Mouse (Mus musculus) liver, embryonic 13.5 days (tissue): ENCODE results near the gene Magi2. TPM values are rescaled to one million over a fixed set of nuclear protein-coding genes. Genes with fewer than 3 reads are reported as not detected.
A peak's percentile ranks its signal among the peaks of the same experiment; 100 is the strongest.

ENCODE experiments used
- ATAC-seq: fragments of 200-750 bp; cut with Nextera tagmentation; 2 replicates; pipeline ENCODE4 v1.8.0; 2017; ENCODE audit warnings: low read depth, mild to moderate bottlenecking, moderate number of reproducible peaks, moderate library complexity
- DNase-seq: peaks from one replicate; pipeline ENCODE4 v3.0.0; 2022
- H3K27ac ChIP-seq: fragments of 300-500 bp; sonication (generic); 2 replicates; pipeline ENCODE4 v1.5.1; 2015; ENCODE audit warnings: moderate library complexity, mild to moderate bottlenecking, inconsistent platforms
- H3K27me3 ChIP-seq: fragments of 300-500 bp; sonication (generic); 2 replicates; pipeline ENCODE4 v1.6.1; 2015; ENCODE audit warnings: mild to moderate bottlenecking, inconsistent platforms
- H3K36me3 ChIP-seq: fragments of 300-500 bp; sonication (generic); 2 replicates; pipeline ENCODE4 v1.6.1; 2015; ENCODE audit warnings: mild to moderate bottlenecking, inconsistent platforms
- H3K4me1 ChIP-seq: fragments of 300-500 bp; sonication (generic); replicated peaks from 2 replicates; pipeline ENCODE4 v1.6.1; 2015; ENCODE audit warnings: inconsistent platforms
- H3K4me2 ChIP-seq: fragments of 300-500 bp; sonication (generic); 2 replicates; pipeline ENCODE4 v1.6.1; 2015; ENCODE audit warnings: inconsistent platforms, mild to moderate bottlenecking, moderate library complexity
- H3K4me3 ChIP-seq: fragments of 300-500 bp; sonication (generic); replicated peaks from 2 replicates; pipeline ENCODE4 v1.5.1; 2015; ENCODE audit warnings: mild to moderate bottlenecking, inconsistent platforms
- H3K9ac ChIP-seq: fragments of 300-500 bp; sonication (generic); 2 replicates; pipeline ENCODE4 v1.6.1; 2015; ENCODE audit warnings: mild to moderate bottlenecking, inconsistent platforms
- H3K9me3 ChIP-seq: fragments of 300-500 bp; sonication (generic); replicated peaks from 2 replicates; pipeline ENCODE4 v1.6.1; 2016; ENCODE audit warnings: inconsistent platforms
- WGBS: fragments of 180-500 bp; shearing (Covaris S2); methylation state at CpG from one replicate; pipeline ENCODE4 v1.1.7; 2015; ENCODE audit not compliant: insufficient replicate concordance; 5-methylcytosine and 5-hydroxymethylcytosine counted together
- polyA plus RNA-seq: library from polyadenylated mRNA; unstranded; fragments of >200 nt; fragmentation: Nextera tagmentation; extraction: Ambion mirVana; gene quantifications from 2 replicates; pipeline ENCODE4 v1.2.1, GENCODE M21; 2015

Gene Magi2
- polyA plus RNA-seq, 1 experiment from 2014 or later: 0.28 TPM

DNA sequence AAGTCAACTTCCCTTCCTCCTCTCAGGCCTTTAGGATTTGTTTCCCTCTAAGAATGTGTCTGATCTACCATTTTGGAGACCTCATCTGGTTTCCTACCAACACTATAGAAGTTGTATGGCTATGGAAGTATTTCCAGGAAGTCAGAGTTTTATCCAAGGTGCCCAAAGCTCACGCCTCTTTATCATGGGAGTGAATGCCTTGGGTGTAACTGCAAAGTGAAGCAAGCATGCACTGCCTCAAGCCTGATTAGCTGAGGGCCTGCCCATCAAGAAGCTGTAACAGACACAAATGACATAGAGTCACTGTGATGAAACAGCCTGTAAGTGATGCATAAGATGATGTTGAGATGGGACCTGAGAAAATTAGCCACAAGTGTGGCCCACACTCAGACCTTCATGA lies 1416.9 kb downstream of the Magi2 start:
- Histone ChIP-seq H3K9me3 (no peaks in the 10 kb centered on the region), H3K27ac (no peak overlapping the region), H3K36me3 (no peaks in the 10 kb centered on the region), H3K4me1 (no peaks in the 10 kb centered on the region), H3K9ac (no peak overlapping the region), H3K27me3 (no peaks in the 10 kb centered on the region), H3K4me3 (no peak overlapping the region), H3K4me2 (no peak overlapping the region)
- WGBS: 34% methylated on average over 1 of the region's 1 CpGs
- DNase-seq (no peak), ATAC-seq (peak; percentile 36; the same call in 1 of the 2 replicates)

DNA sequence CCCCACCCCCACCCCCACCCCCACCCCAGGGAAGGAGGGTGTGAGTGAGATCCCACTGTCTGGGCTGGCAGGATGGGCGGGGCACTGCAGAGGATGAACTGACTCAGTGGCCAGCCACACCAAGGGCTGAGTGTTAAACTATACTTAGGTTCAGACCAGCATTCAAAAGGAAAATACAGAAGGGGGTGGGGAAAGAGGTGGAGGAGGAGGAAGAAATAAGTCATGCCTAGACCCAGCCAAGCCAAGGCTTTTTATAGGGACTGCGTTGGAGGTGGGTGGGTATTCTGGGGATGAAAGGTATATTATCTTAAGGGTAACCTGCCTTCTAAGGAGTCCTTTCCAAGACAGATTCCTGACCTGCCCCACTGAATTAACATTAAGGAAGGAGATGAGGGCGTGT lies 1420.1 kb downstream of the Magi2 start:
- no peak overlapping the region for H3K4me2 ChIP-seq
- H3K27me3 ChIP-seq: no peaks in the 10 kb centered on the region
- no peak overlapping the region for H3K4me3 ChIP-seq
- no peak for ATAC-seq
- H3K9me3 ChIP-seq: no peaks in the 10 kb centered on the region
- H3K27ac ChIP-seq: no peak overlapping the region
- DNase-seq: no peak
- no peak overlapping the region for H3K9ac ChIP-seq
- H3K4me1 ChIP-seq: no peaks in the 10 kb centered on the region
- H3K36me3 ChIP-seq: no peaks in the 10 kb centered on the region
- WGBS: 55% methylated on average over 3 of the region's 3 CpGs

DNA sequence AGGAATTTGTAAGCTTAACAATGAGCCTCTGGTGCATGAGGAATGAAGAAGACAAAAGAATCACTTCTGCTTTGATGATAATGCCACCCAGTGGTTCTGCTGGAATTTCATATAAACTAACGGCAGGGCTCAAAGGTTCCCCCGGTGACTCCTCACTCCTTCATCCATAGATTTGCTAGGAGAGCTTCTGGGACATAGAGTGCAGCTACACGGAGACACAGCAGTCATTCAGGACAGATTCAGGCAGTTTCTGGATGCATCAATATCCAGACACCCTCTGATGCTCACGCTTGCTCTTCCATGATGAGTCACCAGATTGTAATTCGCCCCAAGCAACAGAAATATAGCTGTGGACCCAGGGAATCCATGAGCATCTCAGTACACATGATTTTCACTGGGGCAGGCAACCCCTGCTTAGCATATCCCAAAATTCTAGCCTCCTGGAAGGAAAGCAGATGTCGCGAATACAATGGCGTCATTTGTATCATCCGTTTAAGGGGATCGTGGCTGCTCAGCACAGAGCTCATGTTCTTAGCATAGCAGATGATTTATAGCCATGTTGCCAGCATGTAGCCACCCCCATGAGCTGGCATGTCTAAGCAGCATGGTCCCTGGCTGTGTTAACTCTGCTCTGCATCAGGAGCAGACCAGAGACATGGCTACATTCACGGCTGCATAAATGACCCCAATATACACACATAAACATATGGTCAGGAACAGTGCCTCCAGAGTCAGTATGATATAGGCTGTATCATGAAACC lies 1426.8 kb downstream of the Magi2 start:
- WGBS: 65% methylated on average over 11 of the region's 11 CpGs
- Histone ChIP-seq H3K36me3 (no peaks in the 10 kb centered on the region), H3K27ac (no peak overlapping the region), H3K4me1 (no peaks in the 10 kb centered on the region), H3K9ac (no peak overlapping the region), H3K9me3 (no peaks in the 10 kb centered on the region), H3K27me3 (no peaks in the 10 kb centered on the region), H3K4me3 (no peak overlapping the region), H3K4me2 (no peak overlapping the region)
- ATAC-seq: no peak
- DNase-seq: no peak

DNA sequence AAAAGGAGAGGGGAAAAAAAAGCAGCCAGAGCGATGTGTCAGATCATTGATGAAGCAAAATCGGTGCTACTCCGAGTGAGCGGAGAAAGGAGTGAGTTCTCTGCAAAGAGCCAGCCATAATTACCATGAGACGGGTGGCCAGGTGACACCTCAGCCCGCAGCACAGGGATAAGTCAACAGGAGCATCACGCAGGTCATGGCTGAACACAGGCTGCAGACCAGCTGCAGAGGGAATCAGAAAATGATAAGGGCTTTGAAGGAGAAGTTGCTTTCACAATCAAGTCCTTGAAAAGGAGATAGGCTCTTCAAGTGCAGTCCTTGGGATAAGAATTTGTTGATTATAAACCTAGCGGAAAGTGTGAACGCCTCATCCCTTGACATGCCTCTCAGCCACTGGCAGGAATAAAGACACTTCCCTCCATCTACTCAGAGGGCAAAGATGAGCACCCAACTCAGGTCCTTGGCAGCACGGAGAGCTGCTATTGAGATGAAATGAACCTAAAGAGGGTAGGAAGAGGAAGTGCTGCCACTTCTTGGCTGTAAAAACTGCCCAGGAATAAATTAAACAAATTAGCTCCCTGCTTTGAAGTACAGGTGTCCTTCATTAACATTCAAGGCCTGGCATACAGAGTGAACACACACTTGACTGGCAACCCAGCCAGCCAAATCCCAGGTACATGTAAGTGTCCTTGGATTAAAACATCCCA lies 1428.1 kb downstream of the Magi2 start:
- Histone ChIP-seq H3K36me3 (no peaks in the 10 kb centered on the region), H3K27ac (no peak overlapping the region), H3K4me2 (no peak overlapping the region), H3K4me1 (no peaks in the 10 kb centered on the region), H3K27me3 (no peaks in the 10 kb centered on the region), H3K9ac (no peak overlapping the region), H3K9me3 (no peaks in the 10 kb centered on the region), H3K4me3 (no peak overlapping the region)
- no peak for DNase-seq
- ATAC-seq: no peak
- WGBS: 41% methylated on average over 10 of the region's 10 CpGs

DNA sequence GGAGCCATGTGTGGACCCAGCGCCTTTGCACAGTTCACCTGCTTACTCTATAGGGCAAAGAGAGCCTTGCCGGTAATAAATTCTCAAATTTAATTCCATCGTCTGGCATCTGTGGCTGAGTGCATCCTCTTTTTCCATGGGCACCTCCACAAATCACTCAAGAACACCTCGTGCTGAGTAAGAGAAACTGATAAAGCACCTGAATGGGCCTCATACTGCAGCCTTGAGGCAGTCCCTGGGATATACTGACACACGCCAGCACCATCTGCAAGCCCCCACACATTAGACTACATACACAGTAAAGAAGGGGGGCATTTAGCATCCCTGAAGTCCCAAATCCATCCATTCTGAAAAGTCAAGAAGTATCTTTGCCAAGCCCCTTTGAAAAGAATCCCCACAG lies 1430.2 kb downstream of the Magi2 start:
- H3K36me3 ChIP-seq: no peaks in the 10 kb centered on the region
- H3K4me3 ChIP-seq: no peak overlapping the region
- 70% methylated on average over 5 of the region's 5 CpGs for WGBS
- no peak for DNase-seq
- H3K27ac ChIP-seq: no peak overlapping the region
- H3K4me1 ChIP-seq: no peaks in the 10 kb centered on the region
- no peak overlapping the region for H3K9ac ChIP-seq
- no peaks in the 10 kb centered on the region for H3K9me3 ChIP-seq
- H3K4me2 ChIP-seq: no peak overlapping the region
- no peaks in the 10 kb centered on the region for H3K27me3 ChIP-seq
- no peak for ATAC-seq

DNA sequence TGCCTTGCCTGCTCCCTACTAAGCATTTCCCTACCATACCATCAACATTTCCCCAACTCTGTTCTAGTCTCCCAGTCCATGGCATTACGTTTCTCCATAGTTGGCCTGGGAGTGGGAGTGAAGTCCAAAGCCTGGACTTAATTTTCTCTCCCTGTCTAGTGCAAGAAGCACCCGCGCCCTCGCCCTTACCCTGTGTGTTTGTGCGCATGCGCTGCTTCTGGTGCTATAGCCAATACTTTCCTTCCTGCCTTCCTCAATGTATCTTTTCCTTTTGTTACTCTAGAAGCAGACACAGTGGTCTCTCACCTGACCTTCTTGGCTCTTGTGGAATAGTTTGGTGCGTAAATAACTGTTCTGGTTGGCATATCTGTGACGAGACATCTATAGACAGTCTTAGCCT lies 1440.8 kb downstream of the Magi2 start:
- DNase-seq (no peak), ATAC-seq (no peak)
- Histone ChIP-seq H3K27me3 (no peaks in the 10 kb centered on the region), H3K9ac (no peak overlapping the region), H3K27ac (no peak overlapping the region), H3K36me3 (no peaks in the 10 kb centered on the region), H3K4me1 (no peaks in the 10 kb centered on the region), H3K9me3 (no peaks in the 10 kb centered on the region), H3K4me2 (no peak overlapping the region), H3K4me3 (no peak overlapping the region)
- 74% methylated on average over 8 of the region's 8 CpGs for WGBS

DNA sequence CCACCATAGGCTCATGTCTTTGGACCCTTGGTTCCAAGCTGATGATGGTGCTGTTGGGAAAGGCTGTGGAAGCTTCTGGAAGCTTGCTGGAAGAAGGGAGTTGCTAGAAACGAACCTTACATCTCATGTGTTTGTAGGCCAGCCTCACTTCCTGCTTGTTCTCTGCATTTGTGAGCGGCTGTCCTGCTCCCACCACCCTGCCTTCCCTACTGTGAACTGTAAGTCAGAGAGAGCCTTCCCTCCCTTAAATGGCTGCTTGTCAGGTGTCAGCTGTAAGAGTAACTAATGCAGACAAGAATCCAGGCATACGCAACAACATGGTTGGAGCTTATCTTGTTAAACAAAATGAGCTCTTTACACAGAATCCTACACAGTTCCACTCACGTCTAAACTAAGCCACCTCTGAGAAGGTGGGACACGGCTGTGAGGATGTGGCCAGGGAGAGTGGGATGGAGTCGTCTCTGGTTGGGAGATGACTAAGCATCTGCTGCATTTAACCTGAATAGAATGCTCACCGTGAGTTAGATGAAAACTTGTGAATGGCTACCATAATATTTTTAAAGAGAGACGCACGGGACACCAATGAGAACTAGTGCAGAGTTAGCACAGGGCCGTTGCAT lies 1442.0 kb downstream of the Magi2 start:
- H3K4me3 ChIP-seq: no peak overlapping the region
- no peak overlapping the region for H3K4me2 ChIP-seq
- 65% methylated on average over 10 of the region's 10 CpGs for WGBS
- H3K27me3 ChIP-seq: no peaks in the 10 kb centered on the region
- H3K27ac ChIP-seq: no peak overlapping the region
- H3K9me3 ChIP-seq: no peaks in the 10 kb centered on the region
- H3K9ac ChIP-seq: no peak overlapping the region
- ATAC-seq (no peak), DNase-seq (no peak)
- no peaks in the 10 kb centered on the region for H3K36me3 ChIP-seq
- no peaks in the 10 kb centered on the region for H3K4me1 ChIP-seq

DNA sequence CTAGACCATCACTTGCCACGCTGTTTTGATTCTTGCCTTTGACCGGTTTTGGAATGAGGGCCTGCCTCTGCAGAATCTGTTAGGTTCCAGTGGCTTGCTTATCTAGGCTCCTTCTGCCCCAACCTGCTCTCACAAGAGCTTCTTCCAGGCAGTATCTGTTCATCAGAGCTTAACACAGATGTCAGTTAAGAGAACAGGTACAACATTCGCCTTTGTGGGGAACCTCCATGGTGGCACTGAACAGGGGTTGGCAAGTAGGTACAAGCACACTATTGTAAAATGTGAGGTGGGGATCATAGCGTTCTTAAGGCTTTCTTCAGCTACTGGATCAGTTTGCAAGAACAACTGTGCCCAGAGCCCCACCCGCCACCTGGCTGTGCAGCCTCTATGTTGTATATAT lies 1442.6 kb downstream of the Magi2 start:
- Histone ChIP-seq H3K36me3 (no peaks in the 10 kb centered on the region), H3K27me3 (no peaks in the 10 kb centered on the region), H3K4me1 (no peaks in the 10 kb centered on the region), H3K4me3 (no peak overlapping the region), H3K27ac (no peak overlapping the region), H3K4me2 (no peak overlapping the region), H3K9me3 (no peaks in the 10 kb centered on the region), H3K9ac (no peak overlapping the region)
- WGBS: 65% methylated on average over 5 of the region's 5 CpGs
- ATAC-seq (no peak), DNase-seq (no peak)

DNA sequence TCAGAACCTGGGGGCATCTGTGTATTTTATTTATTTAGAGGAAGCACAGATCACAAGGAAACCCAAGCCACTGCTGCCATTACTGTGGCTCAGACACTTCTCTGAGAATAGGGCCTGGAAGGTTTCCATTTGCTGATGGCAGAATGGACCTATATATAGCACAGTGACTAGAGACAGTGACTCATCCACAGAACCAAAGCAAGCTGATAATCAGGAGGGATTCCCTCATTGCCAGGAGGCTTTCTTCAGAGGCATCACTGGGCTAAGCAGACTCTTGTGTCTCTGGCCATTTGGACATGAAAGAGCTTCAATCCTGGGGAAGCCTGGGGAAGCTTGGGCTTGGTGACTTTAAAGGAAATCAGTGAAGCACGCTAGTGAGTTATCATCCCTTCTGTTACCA lies 1445.0 kb downstream of the Magi2 start:
- 26% methylated on average over 1 of the region's 1 CpGs for WGBS
- no peak for ATAC-seq
- no peaks in the 10 kb centered on the region for H3K4me1 ChIP-seq
- no peaks in the 10 kb centered on the region for H3K9me3 ChIP-seq
- H3K36me3 ChIP-seq: no peaks in the 10 kb centered on the region
- no peaks in the 10 kb centered on the region for H3K27me3 ChIP-seq
- no peak overlapping the region for H3K9ac ChIP-seq
- H3K4me2 ChIP-seq: no peak overlapping the region
- DNase-seq: no peak
- no peak overlapping the region for H3K4me3 ChIP-seq
- no peak overlapping the region for H3K27ac ChIP-seq

DNA sequence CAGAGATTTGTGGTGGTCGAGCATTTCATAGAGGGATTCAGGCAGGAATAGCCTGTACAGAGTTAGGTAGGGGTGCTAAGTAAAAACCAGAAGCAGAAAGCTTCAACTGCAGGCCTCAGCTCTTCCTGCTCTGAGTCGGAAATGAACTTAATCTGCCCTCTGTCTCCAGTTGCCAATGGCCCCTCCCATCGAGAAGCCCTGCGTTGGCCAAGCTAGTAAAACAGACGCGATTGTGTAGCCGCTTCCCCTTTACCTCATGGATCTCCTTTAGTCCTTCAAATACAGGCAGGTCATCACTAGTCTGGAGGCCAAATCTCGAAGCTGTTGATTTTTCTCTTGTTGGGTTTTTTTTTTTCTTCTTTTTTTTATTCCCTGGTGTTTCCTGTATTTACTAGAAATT lies 1447.7 kb downstream of the Magi2 start:
- no peak overlapping the region for H3K9ac ChIP-seq
- no peak for DNase-seq
- no peaks in the 10 kb centered on the region for H3K36me3 ChIP-seq
- H3K27ac ChIP-seq: no peak overlapping the region
- ATAC-seq: no peak
- H3K4me2 ChIP-seq: no peak overlapping the region
- H3K4me3 ChIP-seq: no peak overlapping the region
- H3K9me3 ChIP-seq: no peaks in the 10 kb centered on the region
- no peaks in the 10 kb centered on the region for H3K4me1 ChIP-seq
- WGBS: 47% methylated on average over 8 of the region's 8 CpGs
- no peaks in the 10 kb centered on the region for H3K27me3 ChIP-seq

DNA sequence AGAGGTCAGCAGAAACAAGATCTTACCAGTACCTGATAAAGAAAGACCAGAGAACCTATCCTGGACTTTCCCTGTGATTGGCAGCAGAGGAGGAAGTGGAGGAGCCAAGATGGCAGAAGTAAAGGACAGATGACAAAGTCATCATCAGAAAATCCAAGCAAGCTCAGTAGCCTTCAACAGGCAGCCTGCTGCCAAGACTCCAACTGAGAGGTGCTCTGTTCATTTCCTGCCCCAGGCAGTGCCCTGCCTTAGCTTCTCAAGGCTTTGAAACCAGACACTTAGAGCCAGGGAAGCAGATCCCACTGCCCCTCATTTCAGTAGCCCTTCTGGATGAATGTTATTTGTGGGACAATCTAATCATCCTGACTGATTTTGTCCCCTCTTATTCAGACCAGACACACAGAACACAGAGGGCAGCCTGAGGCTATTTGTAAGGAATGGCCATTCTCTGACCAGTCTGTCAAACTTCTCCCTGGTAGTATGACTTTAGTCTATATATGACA lies 1448.4 kb downstream of the Magi2 start:
- DNase-seq (no peak), ATAC-seq (no peak)
- Histone ChIP-seq H3K27me3 (no peaks in the 10 kb centered on the region), H3K27ac (no peak overlapping the region), H3K9me3 (no peaks in the 10 kb centered on the region), H3K4me2 (no peak overlapping the region), H3K4me3 (no peak overlapping the region), H3K9ac (no peak overlapping the region), H3K4me1 (no peaks in the 10 kb centered on the region), H3K36me3 (no peaks in the 10 kb centered on the region)
